Mouse (Mus musculus): ENCODE measurements around the gene Ccnf.

Ccnf gene

DNA sequence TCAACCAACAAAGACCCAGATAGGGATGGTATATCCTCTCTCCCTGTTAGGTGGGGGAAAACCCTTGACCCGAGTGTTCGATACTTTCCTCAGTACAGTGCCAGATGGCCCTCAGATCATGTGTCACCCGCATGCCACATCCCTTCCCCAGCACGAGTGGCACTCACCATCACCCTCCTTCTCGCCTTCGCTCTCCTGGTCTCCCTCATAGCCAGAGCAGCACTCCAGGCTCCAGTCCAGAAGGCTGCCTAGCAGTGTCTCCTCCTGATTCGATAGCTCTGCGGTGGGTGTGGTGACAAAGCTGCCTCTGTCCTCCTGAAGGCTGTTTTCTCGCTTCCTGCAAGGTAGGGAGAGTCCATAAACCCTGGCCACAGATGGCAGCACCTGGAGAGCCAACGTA is 26.5 kb downstream of the Ccnf start:
- DNase-seq (ENCODE audit: low read depth, low spot score) = no peak

DNA sequence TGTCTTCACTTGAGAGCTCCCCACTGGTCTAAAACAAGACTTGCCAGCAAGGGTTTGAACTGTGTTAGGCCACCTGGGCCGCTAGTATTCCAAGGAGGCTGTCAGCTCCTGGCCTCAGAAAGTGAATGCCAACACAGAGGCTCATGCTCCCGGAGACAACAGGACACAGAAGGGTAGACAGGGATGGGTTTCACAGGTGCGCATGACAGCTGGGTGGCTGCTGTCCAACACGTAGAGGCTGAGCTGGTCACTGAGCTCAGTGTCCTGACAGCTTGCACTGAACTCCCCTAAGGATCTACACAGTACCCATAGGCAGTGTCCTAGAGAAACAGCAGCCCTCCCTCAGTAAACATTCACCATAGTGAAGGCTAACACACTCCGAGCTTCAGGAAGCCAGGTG is 27.8 kb downstream of the Ccnf start:
- DNase-seq (ENCODE audit: low read depth, low spot score) = no peak

DNA sequence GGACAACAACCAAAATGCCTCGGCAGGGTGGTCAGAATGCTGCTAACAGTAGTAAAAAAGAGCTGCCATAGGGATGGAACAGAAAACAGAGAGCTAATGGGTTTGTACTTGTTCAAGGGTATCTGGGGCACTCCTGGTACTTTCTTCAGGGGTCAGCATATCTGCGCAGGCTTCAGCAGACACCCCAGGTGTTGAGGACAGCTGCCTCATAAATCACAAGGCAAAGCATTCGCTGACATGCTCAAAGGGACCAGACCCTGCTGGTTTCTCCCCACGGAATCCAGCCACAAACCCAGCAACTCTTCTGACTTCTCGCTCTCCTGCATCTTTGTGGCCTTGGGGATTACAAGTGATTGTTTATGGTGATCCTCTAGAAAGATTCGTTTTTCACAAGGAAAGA is 28.6 kb downstream of the Ccnf start:
- no peak for DNase-seq (ENCODE audit: low read depth, low spot score)

DNA sequence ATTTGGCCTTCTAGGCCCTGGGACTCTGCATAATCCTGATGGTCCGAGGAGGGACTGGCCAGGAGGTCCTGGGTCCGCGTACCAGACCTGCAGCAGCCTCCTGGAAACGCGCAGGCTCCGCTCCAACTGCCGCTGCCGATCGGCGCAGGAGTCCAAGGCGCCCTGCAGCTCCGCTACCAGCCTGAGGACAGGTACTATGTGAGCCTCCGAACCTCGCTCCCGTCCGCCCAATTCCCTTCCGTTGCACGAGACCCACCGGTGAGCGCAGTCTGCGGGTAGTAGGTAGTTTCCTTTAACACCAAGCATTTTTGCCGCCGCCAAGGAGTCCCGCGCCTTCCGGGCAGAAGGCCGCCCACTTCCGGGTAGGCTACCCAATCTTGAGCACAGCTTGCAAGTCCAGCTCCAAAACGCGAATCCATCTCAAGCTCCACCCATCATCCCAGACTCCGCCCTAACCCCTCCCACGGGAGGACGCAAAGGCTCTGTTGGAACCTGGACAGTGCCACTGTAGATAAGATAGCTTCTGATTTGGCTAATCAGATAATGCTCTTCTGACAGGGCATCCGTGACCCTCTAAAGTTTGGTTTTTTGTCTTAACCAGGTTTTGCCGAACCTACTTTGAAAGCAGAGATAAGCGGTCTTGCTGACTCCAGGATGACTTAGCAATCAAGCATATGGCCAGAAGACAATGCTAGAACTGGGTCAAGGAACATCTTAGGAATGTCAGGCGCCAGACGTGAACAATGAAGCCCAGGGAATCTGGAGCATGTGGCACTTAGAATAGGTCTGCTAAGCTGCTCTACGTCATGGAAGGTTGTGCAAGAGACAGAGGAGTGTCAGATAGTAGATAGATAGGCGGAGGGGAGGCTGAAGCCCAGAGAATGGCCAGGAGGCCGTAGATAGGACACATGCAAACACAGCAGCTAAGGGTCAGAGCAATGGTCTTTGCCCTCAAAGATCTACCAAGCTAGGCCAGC is 30.6 kb downstream of the Ccnf start, which contains the start of gene Tedc2:
Gene Tedc2, minus strand, starts transcription at position 417 of the 977 bp plus-strand sequence.
- peak; percentile 94 for DNase-seq (ENCODE audit: low read depth, low spot score)

DNA sequence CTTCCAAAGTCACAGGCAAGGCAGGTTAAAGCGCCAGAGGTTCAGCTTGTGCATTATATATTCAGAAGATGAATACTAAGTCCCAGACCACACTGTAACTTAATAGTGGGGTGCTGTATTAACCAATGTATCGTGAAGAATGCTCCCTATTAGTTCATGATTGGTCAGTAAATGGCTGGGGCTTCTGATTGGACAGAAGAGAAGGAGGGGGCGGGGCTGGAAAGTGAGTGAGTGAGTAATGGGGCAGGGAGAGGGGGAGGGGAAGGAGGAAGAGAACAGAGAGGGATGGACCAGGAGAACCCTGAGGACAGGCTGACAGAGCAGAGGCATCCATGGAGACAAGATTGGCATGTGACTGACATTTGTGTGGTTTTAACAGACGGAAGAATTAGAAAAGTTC is 34.4 kb downstream of the Ccnf start:
- DNase-seq (ENCODE audit: low read depth, low spot score) = peak; percentile 77

DNA sequence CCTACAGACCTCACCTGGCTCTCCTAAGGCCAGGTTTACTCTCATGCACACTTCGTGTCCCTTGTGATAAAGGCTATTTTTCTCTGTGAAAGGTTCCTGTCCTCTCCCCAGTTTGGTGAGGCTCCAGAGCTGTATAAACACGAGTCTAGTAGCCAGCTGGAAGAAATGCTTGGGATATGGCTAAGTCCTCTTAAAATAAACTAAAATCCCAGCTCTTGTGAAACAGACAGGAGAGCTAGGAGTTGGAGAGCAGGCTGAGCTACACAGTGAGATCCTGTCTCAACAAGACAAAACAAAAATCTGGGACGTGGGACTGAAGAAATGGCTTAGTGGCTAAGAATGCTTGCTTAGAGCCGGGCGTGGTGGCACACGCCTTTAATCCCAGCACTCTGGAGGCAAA is 38.1 kb downstream of the Ccnf start:
- DNase-seq (ENCODE audit: low read depth, low spot score) = no peak

DNA sequence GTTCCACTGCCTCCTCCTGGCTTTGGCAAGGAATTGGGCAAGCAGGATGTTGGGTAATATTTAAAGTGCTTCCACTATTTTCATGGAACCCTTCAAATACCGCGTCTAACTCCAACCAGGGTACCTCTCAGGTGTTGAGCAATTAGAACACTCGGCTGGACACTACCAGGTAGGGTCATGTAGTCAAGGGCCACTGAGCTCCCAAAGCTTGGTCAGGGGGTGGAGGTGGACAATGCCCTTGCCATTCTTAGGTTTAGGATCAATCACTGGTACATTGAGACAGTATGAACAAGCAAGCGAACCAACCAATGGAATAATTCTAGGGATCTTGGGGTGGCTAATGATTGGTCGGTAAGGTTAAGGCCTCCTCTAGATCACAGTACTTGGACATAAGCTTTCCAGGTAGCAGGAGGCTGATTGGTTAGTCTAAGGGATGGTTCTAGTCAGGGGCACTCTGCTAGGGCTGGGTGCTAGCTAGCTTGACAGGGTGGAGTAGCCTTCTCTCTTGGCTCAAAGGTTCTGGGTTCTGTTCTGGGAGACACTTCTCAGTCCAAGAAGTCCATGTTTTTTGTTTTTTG is 38.8 kb downstream of the Ccnf start:
- no peak for DNase-seq (ENCODE audit: low read depth, low spot score)

DNA sequence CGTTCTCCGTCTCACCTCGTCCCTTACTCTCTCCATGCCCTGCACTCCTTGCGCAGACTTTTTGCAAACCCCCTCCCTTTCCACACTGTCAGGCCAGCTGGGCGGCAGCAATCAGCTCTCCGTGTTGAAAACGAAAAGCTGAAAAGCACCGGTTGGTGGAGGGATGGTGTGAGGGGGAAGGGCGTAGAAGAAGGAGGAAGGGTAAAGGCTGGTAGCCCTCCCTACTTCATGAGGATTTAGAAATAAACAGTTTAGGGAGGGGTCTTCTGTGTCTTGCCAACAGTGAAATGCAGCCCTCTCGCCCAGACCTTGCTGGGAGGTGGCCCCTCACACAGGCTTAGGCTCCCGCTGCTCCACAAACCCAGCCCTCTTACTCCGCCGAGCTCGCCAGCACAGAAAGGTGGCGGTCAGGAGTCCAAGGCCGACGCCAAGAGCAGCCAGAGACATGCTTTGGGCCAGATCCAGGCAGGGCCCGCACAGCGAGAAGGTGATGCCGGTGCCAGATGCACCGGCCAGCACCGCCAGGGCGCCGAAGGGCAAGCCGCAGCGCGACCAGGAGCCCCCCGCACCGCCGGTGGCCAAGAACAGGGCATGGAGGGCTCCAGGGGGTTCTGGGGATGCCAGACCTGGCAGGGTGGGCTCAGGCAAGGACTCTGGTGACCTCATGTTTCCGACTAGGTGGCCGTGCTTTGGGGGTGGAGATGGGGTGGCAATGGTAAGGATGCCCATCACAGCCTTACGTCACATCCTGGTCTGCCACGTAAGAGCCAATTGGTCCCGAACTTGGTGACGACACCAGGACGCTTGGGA is 39.4 kb downstream of the Ccnf start:
- DNase-seq (ENCODE audit: low read depth, low spot score) = peak; percentile 71

DNA sequence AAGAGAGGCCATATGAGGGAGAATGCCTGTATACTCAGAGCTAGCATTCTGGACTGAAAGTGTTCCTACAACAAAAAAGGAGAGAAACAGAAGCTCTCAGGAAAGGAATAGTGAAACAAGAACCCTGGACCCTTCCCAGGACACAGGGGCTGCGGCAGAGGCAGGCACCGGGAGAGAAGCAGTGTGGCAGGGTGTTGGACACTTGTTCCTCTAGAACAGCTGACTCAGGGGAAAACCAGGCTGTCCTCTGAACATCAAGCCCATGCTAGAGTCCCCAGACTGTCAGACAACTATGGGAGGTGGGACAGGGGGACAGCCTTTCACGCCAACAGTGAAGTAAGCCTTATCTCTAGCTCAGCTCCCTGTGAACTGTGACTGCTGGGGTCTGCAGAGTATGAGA is 40.7 kb downstream of the Ccnf start:
- no peak for DNase-seq (ENCODE audit: low read depth, low spot score)

DNA sequence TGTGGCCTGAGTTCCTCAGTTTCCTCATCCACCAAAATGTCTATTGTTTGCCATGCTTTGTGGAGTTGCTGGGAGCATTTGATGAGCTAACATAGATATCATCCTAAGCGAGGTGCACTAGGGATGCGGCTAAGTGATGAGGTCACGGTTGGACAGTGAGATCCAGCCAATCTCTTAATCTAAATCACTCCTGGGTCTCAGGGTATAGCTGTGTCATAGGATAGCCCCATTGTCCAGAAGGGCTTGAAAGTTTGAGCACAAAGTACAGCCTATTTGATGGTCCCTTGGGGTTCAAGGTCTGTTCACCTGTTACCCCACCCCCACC is 41.4 kb downstream of the Ccnf start:
- DNase-seq (ENCODE audit: low read depth, low spot score) = no peak

DNA sequence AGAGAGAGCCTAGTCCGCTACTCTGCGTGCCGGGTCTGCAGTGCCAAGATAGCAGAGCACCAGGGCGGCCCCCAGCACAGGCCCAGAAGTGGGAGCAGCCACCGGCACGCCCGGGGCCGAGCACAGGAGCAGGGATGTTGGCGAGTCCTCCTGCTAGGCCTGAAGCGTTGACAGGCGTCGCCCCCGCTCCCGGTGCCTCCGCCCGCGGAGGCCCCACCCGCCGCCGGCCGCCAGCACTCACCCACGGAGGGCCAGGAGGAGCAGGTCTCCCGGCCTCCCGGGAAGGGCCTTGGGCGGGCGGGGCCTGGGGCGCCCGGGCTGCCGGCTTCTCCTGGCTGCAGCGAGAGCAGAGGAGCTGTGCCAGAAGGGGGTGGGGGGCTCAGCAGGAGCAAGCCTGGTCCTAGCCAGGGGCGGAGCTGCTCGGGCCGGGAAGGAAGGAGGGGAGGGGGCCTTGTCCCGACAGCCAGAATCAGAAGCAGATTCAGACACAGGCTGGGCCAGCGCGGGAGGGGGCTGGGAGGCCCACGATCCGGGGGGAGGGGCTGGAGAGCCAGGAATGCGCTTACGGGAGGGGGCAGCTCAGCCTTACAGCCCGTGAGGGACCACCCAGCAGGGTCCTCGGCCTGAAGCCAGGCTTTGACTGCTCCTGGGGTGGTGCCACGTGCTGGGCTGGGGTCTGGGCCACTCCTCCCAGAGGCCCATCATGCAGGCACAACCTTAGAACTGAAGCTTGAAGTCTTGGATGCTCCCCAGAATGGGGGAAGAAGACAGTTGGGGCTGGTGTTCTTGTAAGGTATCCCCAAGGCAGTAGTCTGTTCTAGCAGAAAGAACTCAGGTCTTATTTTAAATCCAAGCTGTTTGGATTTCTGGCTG is 42.0 kb downstream of the Ccnf start, which contains the start of gene Ntn3:
Gene Ntn3, minus strand, starts transcription at position 489 of the 873 bp plus-strand sequence.
- peak; percentile 70 for DNase-seq (ENCODE audit: low read depth, low spot score)

DNA sequence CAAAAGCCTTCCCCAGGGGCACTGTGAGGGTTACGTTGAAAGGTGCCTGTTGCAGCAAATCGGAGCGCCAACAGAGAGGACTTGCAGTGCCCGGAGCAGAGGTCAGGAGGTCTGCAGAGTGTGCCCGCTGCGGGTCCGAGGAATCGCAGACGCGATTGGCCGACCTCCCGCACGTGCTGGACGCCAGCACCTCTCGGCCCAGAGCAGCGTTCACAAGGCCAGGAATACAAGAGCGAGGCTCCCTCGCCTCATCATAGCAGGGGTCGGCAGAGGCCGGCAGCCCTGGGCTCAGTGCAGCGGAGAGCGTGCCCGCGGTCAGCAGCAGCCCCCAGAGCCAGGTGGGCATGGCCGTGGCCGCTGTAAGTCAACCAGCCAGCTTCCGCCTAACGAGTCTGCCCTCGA is 42.6 kb downstream of the Ccnf start:
- DNase-seq (ENCODE audit: low read depth, low spot score) = no peak

DNA sequence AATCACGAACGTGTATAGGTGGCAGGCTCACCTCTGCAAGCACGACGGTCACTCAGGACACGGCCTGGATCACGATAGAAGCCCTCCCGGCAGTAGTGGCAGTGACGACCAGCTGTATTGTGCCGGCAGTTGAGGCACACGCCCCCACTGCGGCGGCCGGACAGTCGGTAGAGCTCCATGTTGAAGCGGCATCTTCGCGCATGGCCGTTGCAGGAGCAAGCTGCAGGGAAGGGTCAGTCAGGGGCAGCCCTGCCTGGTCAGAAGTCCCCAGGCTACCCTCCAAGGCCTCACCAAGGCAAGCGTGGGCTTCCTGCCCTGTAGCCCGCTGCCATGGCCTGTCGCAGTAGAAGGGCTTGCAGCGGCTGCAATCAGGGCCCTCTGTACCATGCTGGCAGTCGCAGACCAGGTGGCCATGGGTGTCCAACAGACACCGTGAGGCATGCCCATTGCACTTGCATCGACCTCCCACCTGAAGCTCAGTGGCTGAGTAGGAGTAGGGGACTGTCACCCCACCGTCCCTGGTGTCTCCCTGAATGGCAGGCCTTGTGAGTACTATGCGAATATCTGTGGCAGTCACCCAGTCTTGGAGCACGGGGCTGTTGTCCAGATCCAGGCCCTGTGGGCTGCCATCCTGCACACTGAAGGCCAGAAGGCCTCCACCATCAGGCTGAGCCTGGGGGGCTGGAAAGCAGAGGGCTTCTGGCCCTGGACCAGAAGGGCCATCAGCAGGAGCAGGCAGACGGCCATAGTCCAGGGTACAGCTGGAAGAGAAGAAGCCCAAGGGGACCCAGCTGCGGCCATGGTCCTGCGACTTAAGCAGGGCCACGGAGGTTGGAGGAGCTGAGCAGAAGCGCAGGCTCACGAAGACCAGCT is 43.3 kb downstream of the Ccnf start:
- no peak for DNase-seq (ENCODE audit: low read depth, low spot score)

DNA sequence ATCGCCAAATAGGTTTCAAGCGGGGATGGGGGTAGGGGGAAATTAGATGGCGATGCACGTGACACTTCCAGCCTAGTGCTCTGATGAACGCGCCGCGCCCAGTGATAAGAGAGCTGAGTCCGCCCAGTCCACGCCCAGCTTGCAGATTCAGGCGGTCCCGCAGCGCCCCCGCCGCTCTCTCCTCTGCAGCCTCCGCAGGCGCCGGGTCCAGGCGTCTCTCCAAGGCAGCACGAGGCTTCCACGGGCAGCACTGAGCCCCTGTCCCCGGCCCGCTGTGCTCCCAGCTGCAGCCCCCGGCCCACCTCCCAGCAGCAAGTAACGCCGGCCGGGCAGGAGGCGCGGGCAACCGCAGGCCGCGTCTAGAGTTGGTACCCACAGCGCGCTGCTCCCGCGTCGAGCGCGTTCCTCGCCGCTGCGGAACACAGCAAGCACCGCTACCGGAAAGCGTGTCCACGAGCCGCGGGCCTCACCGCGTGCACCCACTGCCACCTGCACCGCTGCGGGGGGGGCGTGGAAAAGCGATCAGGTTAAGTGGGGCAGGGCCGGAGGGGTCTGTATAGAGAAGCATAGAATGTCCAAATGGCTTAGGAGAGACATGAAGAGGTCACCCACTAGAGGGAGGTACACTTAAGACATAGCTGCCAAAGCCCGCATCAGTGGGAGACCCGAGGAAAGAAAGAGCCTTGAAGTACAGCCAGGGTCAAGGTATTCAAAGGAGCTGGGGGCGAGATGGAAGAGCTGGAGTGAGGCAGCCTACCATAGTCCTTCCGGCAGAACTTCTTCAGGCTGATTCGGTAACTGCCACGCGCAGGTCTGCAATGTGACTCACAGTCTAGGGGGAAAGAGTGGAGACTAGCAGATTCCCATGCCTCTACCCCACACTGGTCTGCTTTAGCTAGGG is 44.6 kb downstream of the Ccnf start:
- DNase-seq (ENCODE audit: low read depth, low spot score) = peak; percentile 66

DNA sequence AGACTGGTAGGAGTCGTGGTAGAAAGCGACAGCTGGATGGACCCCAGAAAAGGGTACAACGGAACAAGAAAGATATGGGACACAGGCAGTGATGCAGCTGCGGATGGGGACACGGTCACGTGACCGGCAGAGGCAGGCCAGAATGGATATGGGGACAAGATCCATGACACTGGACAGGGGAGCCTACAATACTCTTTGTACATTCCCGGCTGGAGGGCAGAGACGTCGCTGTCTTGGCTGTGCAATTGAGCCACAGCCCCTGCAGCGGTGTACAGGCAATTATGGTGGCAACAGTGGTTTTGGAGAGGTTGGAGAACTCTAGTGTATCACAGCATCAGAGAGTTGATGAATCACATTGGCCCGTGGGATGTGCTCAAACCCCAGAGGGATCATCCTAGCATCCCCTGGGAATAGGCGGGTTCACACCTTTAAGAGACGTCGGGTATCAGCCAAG is 45.3 kb downstream of the Ccnf start:
- DNase-seq (ENCODE audit: low read depth, low spot score) = peak; percentile 32

DNA sequence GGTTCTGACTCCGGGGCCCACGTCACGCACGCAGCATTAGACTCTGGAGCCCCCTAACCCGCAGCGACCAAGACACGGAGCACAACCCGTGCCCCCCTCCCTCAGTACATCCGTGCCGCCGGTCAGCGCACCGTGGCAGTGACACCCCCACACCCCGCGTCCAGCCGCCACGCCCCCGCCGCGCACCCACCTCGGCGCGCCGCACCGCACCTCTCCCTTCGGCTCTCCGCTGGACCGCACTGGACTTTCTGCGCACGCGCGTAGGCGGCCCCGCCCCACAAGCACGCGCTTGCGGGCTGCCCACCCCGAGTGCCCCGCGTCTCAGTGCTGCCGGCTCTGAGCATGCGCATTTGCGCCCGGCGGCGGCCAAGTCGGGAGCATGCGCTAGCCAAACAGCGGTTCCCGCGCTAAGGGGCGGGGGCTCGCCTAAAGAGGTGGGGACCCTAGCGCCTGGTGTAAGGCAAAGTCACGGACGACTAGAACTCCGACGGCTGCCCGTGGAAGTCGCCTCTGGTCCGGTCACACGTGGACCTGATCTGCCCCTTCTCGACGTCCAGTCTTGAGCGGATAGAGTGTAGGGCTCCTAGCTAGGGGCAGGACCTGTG is 45.9 kb downstream of the Ccnf start, which contains the start of gene Tbc1d24:
Gene Tbc1d24, minus strand, starts transcription at position 279 of the 605 bp plus-strand sequence.
- DNase-seq (ENCODE audit: low read depth, low spot score) = peak; percentile 95

DNA sequence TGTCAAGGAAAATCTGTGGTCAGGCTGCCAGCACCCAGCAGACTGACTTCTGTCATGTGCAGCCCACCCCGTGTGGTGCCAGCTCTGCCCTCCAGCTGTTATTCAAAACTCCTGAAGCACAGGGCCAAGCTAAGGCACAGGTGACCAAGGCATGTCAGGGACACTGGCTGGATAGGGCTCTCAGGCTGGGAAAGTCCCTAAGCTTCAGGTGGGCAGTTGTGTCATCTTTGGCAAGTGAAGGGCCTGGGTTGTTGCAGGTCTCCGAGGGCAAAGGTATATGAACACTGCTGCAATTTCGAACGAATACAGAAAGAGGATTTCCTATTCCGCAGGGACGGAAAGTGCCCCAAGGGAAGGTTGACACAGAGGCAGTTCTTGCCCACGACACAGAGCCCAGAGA is 46.4 kb downstream of the Ccnf start:
- no peak for DNase-seq (ENCODE audit: low read depth, low spot score)

Data from ES-CJ7 (cell line).